Mouse (Mus musculus): Measurements from ENCODE around the gene Tnip3.

Tnip3 gene

GRCm38 (mm10) chr6:65585333-65586053, 60.4 kb downstream of the Tnip3 start:
- DNase-seq, result no peak

DNA sequence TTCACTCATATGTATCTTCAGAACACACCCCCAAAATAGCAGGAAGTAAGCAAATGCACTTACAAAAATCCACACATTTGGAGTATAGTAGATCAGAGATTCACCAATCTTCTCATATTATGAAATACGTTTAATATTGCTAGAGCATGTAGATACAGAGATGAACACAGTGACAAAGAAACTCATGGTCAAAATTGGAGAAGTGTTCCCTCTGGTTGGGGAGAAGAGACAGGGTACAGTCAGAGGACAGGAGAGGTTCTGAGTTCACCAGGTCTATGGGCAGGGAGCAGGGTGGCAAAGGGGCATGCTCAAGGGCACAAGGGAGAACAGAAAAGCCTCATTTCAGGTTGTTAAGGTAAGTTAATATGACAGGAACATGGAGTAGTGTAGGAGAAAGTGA, 63.7 kb downstream of the Tnip3 start:
- DNase-seq, result no peak

DNA sequence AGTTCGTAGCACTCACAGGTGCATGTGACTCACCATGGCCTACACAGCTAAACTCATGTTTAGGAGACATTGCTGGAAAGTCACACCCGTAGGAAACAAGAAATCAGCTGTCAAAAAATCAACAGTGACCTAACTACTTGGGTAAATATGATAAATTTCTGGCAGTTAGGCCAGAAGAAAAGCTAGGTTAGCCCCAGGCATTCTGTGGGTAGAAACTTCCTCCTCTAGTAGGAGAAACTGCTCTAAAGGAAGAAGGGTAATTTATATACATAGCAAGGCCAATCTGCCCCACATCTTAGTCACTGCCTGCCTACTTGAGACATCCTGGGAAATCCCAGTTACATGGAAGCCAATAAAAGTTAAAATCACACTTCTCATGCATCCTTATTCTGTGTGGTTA, 64.9 kb downstream of the Tnip3 start:
- DNase-seq, result no peak

DNA sequence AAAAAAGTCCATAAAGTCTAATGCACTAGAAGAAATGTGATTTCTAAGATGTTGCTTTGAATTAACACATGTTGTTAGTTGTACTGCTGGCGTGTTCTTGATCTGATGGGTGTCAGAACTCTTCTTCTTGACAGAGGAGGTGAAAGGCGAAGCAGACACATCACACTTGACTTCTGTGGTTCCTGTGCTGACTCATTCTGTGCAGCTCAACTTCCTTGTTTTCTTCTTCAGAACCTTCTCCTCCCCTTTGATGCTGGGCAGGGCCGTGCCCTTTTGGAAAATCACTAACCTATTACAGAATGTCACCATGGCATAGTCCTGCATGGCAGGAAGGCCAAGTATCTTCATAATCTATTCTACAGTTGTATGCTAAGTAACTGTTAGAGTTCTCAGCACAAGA, 69.1 kb downstream of the Tnip3 start:
- DNase-seq, result no peak

- DNase-seq, result no peak
Measured at GRCm38 (mm10) chr6:65595371-65595770, 70.3 kb downstream of the Tnip3 start.

DNA sequence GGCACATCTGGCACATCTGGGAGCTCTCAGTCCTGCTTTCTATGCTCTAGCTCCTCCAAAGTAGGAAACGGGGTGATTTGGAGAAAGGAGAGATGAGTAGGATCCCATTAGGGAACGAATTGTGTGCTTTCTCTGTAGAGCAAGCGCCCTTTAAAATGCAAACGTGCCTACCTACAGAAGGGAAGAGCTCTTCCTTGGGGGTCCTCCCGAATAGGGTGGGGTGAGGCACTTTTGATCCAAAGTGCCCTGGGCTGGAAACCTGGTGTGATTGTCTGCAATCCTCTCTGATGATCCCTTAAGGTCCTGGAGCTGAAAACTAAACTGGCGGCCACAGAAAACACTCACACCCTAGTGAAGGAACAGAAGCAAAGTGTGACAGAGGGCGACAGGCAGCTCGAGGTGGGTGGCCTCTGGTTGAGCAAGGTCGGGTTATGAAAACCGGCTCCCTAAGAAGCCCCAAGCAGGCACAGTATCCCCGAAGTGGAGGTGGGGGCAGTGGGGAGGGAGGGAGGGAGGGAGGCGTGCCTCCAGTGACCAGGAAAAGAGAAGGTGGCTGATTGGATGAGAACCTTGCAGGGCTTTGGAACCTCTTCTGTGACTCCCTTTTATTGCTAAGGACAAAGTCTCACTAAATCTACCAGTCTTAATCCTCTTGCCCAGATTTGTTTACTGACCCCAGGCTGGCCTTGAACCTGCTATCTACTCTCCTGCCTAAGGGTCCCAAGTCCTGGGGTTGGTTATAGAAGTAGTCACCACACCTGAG, 72.1 kb downstream of the Tnip3 start:
- no peak for DNase-seq

DNA sequence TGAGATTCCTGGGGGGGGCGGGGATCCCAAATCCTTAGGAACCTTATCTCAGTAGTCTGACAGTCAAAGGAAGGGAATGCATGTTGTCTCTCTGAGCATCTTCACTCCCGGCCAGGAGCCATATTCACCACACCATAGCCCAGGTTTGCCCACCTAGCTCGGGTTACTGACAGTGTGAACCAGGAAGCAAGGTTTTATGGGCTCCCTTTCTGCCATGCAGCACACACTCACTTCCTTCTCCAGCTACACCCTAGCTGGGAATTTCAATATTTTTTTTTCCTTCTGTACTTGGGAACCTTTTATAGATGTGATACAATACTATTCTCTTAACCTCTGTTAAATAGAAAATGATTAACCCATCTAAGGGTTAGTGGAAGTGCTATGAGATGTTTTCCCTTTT, 73.4 kb downstream of the Tnip3 start:
- no peak for DNase-seq

- no peak for DNase-seq
Measured at GRCm38 (mm10) chr6:65599865-65600739, 75.0 kb downstream of the Tnip3 start.

GRCm38 (mm10) chr6:65600887-65601286, 75.8 kb downstream of the Tnip3 start:
- no peak for DNase-seq

GRCm38 (mm10) chr6:65605778-65606177, 80.7 kb downstream of the Tnip3 start:
- no peak for DNase-seq

DNA sequence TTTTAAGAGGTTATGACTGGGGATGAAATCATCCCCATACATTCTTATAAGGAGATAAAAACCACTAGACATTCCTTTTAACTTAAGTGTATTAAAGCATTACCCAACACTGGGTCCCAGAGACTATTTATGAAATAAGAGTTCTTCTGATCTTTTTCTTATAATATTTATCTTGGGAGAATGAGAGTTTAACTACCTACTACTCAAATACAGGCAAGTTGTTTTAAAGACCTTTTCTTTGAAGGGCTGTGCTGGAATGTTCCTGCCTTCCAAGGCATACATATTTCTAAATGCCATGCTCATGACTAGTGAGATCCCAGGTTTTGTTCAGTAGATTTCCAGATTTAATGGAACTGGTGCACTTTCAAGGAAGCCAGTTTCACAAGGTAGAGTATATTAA, 81.8 kb downstream of the Tnip3 start:
- DNase-seq, result no peak

GRCm38 (mm10) chr6:65611834-65612233, 86.7 kb downstream of the Tnip3 start:
- no peak for DNase-seq

- no peak for DNase-seq
Measured at GRCm38 (mm10) chr6:65613924-65614585, 88.9 kb downstream of the Tnip3 start.

DNA sequence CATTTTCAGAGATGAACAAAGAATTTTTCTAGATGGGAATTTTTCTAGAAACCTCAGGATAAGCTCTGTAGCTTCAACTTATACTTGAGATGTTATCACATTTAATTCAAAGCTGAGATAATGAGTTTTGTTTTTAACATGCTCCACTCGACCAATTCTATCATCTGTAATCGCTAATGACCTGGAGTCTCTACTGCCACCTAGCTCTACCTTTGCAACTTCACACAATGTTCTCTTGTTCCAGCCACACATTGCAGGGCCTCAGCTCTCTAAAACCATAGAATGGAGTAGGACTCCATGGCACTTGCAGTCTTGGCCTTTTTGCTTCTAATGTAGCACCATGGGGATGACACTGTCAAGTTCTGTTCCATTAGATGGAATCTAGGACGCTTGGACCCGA, 90.5 kb downstream of the Tnip3 start:
- no peak for DNase-seq

- DNase-seq, result no peak
Measured at GRCm38 (mm10) chr6:65621260-65621659, 96.1 kb downstream of the Tnip3 start.

DNA sequence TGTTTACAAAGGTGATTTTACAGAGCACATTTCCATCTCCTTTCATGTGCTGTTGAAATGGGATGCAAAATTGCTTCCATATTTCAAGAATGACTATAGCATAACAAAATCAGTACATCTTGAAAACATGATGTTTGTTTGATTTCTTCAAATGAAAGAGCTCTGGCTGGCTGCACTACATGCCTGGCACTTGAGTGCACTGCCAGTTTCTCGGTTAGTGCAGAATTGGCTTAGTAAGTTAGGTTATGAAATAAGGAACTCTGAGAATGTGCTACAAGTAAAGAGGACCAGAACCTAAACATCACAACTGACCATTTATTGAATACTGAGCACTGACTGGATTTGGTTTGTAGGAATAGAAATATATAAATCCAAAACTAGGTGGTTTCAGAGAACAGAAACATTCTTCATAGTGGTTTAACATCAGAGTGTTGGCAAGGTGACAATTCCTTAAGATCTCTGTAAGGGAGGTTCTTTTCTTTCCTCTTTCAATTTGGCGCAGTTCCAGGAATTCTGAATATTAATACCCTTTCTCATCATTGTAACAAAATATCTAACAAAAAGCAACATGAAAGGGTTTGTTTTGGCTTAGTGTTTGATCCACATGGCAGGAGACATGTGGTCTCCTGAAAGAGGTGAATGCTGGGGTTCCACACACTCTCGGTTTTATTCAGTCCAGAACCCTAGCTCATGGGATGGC, 98.1 kb downstream of the Tnip3 start:
- DNase-seq, result no peak

DNA sequence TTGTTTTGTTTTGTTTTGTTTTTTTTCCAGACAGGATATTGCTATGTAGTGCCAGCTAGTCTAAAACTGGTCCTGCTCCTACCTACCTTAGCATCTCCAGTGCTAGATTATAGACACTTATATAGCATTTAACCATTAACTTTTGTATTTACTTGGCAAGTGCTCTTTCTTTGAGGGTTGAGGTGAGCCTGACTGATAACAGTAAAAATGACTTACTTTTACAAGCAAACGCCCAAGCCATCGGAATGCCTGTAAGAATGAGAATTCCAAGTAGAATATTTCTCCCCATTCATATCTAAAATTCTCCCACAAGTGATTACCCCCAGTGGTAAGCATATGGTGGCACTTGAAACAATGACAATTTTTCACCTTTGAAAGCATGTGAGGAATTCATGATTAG, 105.5 kb downstream of the Tnip3 start:
- no peak for DNase-seq

DNA sequence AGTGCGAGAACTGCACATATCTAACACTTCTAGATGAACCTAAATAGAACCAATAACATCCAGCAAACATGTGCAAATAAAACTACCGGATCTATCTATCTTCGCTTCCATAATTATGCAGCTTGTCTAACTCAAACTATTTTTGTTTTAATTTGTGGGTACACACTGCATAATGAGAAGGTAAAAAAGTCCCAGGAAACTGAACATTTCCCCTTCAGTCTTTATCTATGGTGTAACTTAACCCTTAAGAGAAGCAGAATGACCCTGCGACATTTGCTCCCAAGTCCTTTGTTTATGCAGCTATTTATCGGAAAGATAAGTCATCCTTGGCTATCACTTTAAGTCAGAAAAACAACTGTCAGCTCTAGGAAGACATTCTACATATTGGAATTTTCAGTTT, 107.1 kb downstream of the Tnip3 start:
- no peak for DNase-seq

DNA sequence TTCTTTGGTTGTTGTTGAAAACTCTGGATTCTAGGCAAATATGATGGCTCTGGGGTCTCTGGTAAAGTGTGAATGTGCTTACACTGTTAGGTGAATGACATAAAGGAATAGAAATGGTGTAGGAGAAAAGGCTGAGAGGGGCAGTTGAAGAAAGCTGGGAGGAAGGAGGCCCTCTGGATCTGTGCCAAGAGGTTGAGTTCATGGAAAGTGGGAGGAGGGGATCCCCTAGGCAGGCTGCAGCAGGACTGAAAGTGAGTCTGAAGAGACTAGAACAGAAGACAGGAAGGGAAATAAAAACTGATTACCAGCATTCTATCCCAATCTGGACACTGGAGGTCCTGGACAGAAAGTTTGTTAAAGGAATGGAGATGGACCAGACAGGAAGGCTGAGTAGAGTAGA, 117.3 kb downstream of the Tnip3 start:
- no peak for DNase-seq

GRCm38 (mm10) chr6:65644110-65644509, 119.0 kb downstream of the Tnip3 start:
- no peak for DNase-seq

DNA sequence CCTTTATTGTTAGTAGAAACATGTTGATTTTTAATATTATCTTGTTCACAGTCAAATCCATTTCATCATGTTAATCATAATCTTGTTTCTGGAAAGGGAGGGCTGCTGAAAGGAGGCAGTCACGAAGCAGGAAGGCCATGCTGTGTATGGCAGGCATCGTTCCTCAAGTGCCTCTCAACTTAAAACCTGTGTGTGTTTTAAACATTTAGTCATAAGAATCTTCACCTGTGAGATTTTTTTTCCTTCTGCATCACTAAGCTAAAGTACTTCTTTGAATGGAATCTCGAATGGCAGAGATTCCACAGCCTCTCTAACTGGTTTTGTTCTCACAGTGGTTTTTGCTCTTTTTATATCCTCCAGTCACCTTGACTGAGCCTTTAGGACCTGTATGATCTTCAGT, 121.3 kb downstream of the Tnip3 start:
- no peak for DNase-seq

DNA sequence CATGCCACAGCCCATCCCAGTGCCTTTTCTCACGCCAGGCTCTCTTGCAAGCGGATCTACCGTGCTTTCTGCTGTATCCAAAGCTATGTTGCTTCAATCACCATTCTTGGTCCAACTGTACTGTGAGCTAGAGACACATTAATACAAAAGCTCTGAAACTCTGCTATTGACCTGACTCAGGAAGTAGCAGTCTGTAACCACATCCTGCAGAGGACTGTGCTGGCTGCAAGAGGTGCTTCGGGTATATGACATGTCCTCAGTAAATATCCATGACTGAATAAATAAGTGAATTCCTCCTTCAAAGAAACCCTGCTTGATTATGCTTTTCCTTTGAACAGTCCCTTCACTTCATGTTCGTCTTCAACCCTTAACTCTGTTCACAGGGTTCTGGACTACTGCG, 122.6 kb downstream of the Tnip3 start:
- no peak for DNase-seq
